Mouse (Mus musculus): ENCODE measurements around the gene Gm20696. TPM values are rescaled to one million over a fixed set of nuclear protein-coding genes. Genes with fewer than 3 reads are reported as not detected.

Gene Gm20696
- polyA plus RNA-seq, 1 experiment from 2014 or later = 6.0 TPM

- Histone ChIP-seq H3K9ac (ENCODE audit: low read depth, low read length) (no peak overlapping the region), H3K4me3 (ENCODE audit: low read depth, low read length) (no peak overlapping the region), H3K36me3 (ENCODE audit: control insufficient read depth, insufficient read depth, low read length) (no peaks in the 10 kb centered on the region), H3K27ac (ENCODE audit: low read depth, low read length) (no peak overlapping the region), H3K4me2 (replicated peaks; ENCODE audit: low read depth, low read length) (no peak overlapping the region), H3K4me1 (replicated peaks; ENCODE audit: control insufficient read depth, insufficient read depth, low read length) (no peaks in the 10 kb centered on the region), H3K27me3 (ENCODE audit: control insufficient read depth, insufficient read depth, low read length) (no peaks in the 10 kb centered on the region), H3K9me3 (ENCODE audit: control insufficient read depth, low read length) (no peaks in the 10 kb centered on the region)
- DNase-seq (ENCODE audit: low spot score) (no peak), ATAC-seq (ENCODE audit: low FRiP score) (no peak)
- WGBS = 55% methylated on average over 5 of the region's 5 CpGs
Measured at GRCm38 (mm10) chr6:99336191-99336590, 330.4 kb downstream of the Gm20696 start.

- H3K4me1 ChIP-seq (replicated peaks; ENCODE audit: control insufficient read depth, insufficient read depth, low read length) = no peaks in the 10 kb centered on the region
- no peak overlapping the region for H3K4me2 ChIP-seq (replicated peaks; ENCODE audit: low read depth, low read length)
- H3K27ac ChIP-seq (ENCODE audit: low read depth, low read length) = no peak overlapping the region
- ATAC-seq (ENCODE audit: low FRiP score) (no peak), DNase-seq (ENCODE audit: low spot score) (no peak)
- H3K36me3 ChIP-seq (ENCODE audit: control insufficient read depth, insufficient read depth, low read length) = no peaks in the 10 kb centered on the region
- H3K4me3 ChIP-seq (ENCODE audit: low read depth, low read length) = no peak overlapping the region
- no peak overlapping the region for H3K9ac ChIP-seq (ENCODE audit: low read depth, low read length)
- H3K27me3 ChIP-seq (ENCODE audit: control insufficient read depth, insufficient read depth, low read length) = no peaks in the 10 kb centered on the region
- H3K9me3 ChIP-seq (ENCODE audit: control insufficient read depth, low read length) = no peaks in the 10 kb centered on the region
- 73% methylated on average over 13 of the region's 13 CpGs for WGBS
Measured at GRCm38 (mm10) chr6:99335174-99335830, 331.3 kb downstream of the Gm20696 start.

DNA sequence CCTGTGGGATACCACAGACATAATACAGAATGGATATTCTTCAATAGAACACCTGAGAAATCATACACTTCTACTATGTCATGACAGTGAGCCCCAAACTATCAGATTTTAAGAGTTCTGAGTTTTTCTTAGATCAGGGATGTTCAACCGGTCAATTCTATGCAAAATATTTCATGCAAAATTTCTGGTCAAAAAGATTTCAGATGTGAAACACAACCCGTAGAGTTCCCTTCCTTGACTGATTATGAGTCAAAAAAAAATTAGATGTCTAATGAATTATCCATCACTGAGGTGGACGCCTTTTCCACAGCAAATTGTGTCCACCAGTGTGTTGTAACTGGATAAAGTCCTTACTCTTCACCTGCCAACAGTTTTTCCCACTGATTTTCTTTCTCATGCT, 332.3 kb downstream of the Gm20696 start:
- WGBS = 98% methylated on average over 3 of the region's 3 CpGs
- no peaks in the 10 kb centered on the region for H3K9me3 ChIP-seq (ENCODE audit: control insufficient read depth, low read length)

DNA sequence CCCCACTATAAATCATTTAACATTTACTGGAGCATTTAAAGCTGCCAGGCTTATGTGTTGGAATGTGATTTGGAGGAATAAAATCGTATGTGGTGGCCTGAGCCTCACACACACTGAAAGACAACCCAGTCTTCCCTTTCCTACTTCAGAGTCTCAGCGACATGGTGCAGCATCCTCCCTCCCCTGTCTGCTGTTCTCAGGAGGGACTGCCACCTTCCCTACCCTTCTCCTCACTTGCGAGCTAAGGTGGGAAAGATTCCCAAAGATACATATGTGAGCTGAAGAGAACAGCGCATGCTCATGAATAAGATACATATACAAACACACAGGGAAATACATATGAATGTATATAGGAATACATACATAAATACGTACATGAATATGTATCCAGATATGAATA, 333.5 kb downstream of the Gm20696 start:
- H3K9ac ChIP-seq (ENCODE audit: low read depth, low read length) = no peak overlapping the region
- H3K9me3 ChIP-seq (ENCODE audit: control insufficient read depth, low read length) = no peaks in the 10 kb centered on the region
- H3K4me3 ChIP-seq (ENCODE audit: low read depth, low read length) = no peak overlapping the region
- no peaks in the 10 kb centered on the region for H3K36me3 ChIP-seq (ENCODE audit: control insufficient read depth, insufficient read depth, low read length)
- no peaks in the 10 kb centered on the region for H3K4me1 ChIP-seq (replicated peaks; ENCODE audit: control insufficient read depth, insufficient read depth, low read length)
- no peak overlapping the region for H3K27ac ChIP-seq (ENCODE audit: low read depth, low read length)
- no peak for DNase-seq (ENCODE audit: low spot score)
- H3K4me2 ChIP-seq (replicated peaks; ENCODE audit: low read depth, low read length) = no peak overlapping the region
- no peaks in the 10 kb centered on the region for H3K27me3 ChIP-seq (ENCODE audit: control insufficient read depth, insufficient read depth, low read length)
- 90% methylated on average over 5 of the region's 5 CpGs for WGBS
- no peak for ATAC-seq (ENCODE audit: low FRiP score)

More for the DNA sequence above, 332.3 kb downstream of the Gm20696 start:
- Histone ChIP-seq H3K4me3 (ENCODE audit: low read depth, low read length) (no peak overlapping the region), H3K4me2 (replicated peaks; ENCODE audit: low read depth, low read length) (no peak overlapping the region), H3K36me3 (ENCODE audit: control insufficient read depth, insufficient read depth, low read length) (no peaks in the 10 kb centered on the region), H3K4me1 (replicated peaks; ENCODE audit: control insufficient read depth, insufficient read depth, low read length) (no peaks in the 10 kb centered on the region), H3K27me3 (ENCODE audit: control insufficient read depth, insufficient read depth, low read length) (no peaks in the 10 kb centered on the region), H3K27ac (ENCODE audit: low read depth, low read length) (no peak overlapping the region), H3K9ac (ENCODE audit: low read depth, low read length) (no peak overlapping the region)
- ATAC-seq (ENCODE audit: low FRiP score) (no peak), DNase-seq (ENCODE audit: low spot score) (no peak)

- H3K4me2 ChIP-seq (replicated peaks; ENCODE audit: low read depth, low read length) = no peak overlapping the region
- no peak overlapping the region for H3K9ac ChIP-seq (ENCODE audit: low read depth, low read length)
- no peaks in the 10 kb centered on the region for H3K36me3 ChIP-seq (ENCODE audit: control insufficient read depth, insufficient read depth, low read length)
- no peak overlapping the region for H3K27ac ChIP-seq (ENCODE audit: low read depth, low read length)
- no peaks in the 10 kb centered on the region for H3K4me1 ChIP-seq (replicated peaks; ENCODE audit: control insufficient read depth, insufficient read depth, low read length)
- H3K4me3 ChIP-seq (ENCODE audit: low read depth, low read length) = no peak overlapping the region
- H3K9me3 ChIP-seq (ENCODE audit: control insufficient read depth, low read length) = no peaks in the 10 kb centered on the region
- WGBS = 83% methylated on average over 4 of the region's 4 CpGs
- ATAC-seq (ENCODE audit: low FRiP score) = no peak
- no peaks in the 10 kb centered on the region for H3K27me3 ChIP-seq (ENCODE audit: control insufficient read depth, insufficient read depth, low read length)
- no peak for DNase-seq (ENCODE audit: low spot score)
Measured at GRCm38 (mm10) chr6:99330169-99330568, 336.4 kb downstream of the Gm20696 start.

DNA sequence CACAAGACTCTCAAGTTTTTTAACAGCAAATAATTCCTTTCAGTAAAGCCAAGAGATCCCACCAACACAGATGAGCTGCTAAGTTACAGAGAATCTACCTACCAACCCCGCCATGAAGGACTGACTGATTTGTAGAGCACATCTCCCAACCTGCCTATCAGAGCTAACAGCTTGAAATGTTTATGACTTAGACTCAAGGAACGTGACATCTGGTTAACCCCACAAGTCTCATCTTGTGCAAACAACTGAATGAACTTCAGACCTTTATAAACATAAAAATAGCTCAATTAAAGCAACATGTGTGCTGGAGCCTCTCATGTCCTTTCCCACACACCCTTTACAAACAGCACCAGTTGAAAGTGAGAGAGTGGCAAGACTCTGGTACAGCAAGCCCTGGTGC, 338.0 kb downstream of the Gm20696 start:
- H3K36me3 ChIP-seq (ENCODE audit: control insufficient read depth, insufficient read depth, low read length) = no peaks in the 10 kb centered on the region
- H3K9ac ChIP-seq (ENCODE audit: low read depth, low read length) = no peak overlapping the region
- no peak overlapping the region for H3K4me2 ChIP-seq (replicated peaks; ENCODE audit: low read depth, low read length)
- H3K27ac ChIP-seq (ENCODE audit: low read depth, low read length) = no peak overlapping the region
- DNase-seq (ENCODE audit: low spot score) (no peak), ATAC-seq (ENCODE audit: low FRiP score) (no peak)
- H3K4me1 ChIP-seq (replicated peaks; ENCODE audit: control insufficient read depth, insufficient read depth, low read length) = no peaks in the 10 kb centered on the region
- no peak overlapping the region for H3K4me3 ChIP-seq (ENCODE audit: low read depth, low read length)
- no peaks in the 10 kb centered on the region for H3K9me3 ChIP-seq (ENCODE audit: control insufficient read depth, low read length)
- no peaks in the 10 kb centered on the region for H3K27me3 ChIP-seq (ENCODE audit: control insufficient read depth, insufficient read depth, low read length)
- WGBS = 65% methylated on average over 2 of the region's 2 CpGs

DNA sequence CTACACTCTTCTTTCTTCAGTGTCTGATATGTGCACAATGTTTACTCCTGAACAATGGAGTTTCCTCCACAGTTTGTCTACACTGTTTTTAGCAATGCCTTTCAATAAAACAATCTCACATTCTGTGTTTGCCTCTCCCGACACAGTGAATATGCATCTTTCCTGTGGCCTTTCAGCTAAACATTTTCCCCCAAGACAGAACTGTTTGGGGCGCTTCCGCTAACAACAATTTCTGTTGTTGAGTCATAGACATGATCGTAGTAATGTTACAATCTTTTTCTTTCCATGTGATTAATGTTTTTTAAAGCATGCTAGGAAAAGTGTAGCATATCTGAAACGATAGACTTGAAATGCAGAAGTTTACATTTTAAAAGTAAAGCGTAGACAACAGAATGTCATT, 338.5 kb downstream of the Gm20696 start:
- WGBS = 91% methylated on average over 6 of the region's 6 CpGs
- no peak for ATAC-seq (ENCODE audit: low FRiP score)

GRCm38 (mm10) chr6:99327721-99328120, 338.9 kb downstream of the Gm20696 start:
- H3K27me3 ChIP-seq (ENCODE audit: control insufficient read depth, insufficient read depth, low read length) = no peaks in the 10 kb centered on the region
- H3K9ac ChIP-seq (ENCODE audit: low read depth, low read length) = no peak overlapping the region
- no peaks in the 10 kb centered on the region for H3K9me3 ChIP-seq (ENCODE audit: control insufficient read depth, low read length)
- H3K36me3 ChIP-seq (ENCODE audit: control insufficient read depth, insufficient read depth, low read length) = no peaks in the 10 kb centered on the region
- DNase-seq (ENCODE audit: low spot score) (no peak), ATAC-seq (ENCODE audit: low FRiP score) (no peak)
- 77% methylated on average over 11 of the region's 11 CpGs for WGBS
- no peak overlapping the region for H3K4me3 ChIP-seq (ENCODE audit: low read depth, low read length)
- no peak overlapping the region for H3K4me2 ChIP-seq (replicated peaks; ENCODE audit: low read depth, low read length)
- no peaks in the 10 kb centered on the region for H3K4me1 ChIP-seq (replicated peaks; ENCODE audit: control insufficient read depth, insufficient read depth, low read length)
- H3K27ac ChIP-seq (ENCODE audit: low read depth, low read length) = no peak overlapping the region

More for the DNA sequence above, 338.5 kb downstream of the Gm20696 start:
- DNase-seq (ENCODE audit: low spot score) = no peak
- H3K4me1 ChIP-seq (replicated peaks; ENCODE audit: control insufficient read depth, insufficient read depth, low read length) = no peaks in the 10 kb centered on the region
- no peaks in the 10 kb centered on the region for H3K36me3 ChIP-seq (ENCODE audit: control insufficient read depth, insufficient read depth, low read length)
- no peak overlapping the region for H3K4me3 ChIP-seq (ENCODE audit: low read depth, low read length)
- H3K4me2 ChIP-seq (replicated peaks; ENCODE audit: low read depth, low read length) = no peak overlapping the region
- H3K9ac ChIP-seq (ENCODE audit: low read depth, low read length) = no peak overlapping the region
- H3K27ac ChIP-seq (ENCODE audit: low read depth, low read length) = no peak overlapping the region
- H3K27me3 ChIP-seq (ENCODE audit: control insufficient read depth, insufficient read depth, low read length) = no peaks in the 10 kb centered on the region
- H3K9me3 ChIP-seq (ENCODE audit: control insufficient read depth, low read length) = no peaks in the 10 kb centered on the region

- WGBS = 96% methylated on average over 2 of the region's 2 CpGs
- H3K9me3 ChIP-seq (ENCODE audit: control insufficient read depth, low read length) = no peaks in the 10 kb centered on the region
- ATAC-seq (ENCODE audit: low FRiP score) = no peak
Measured at GRCm38 (mm10) chr6:99325881-99326280, 340.7 kb downstream of the Gm20696 start.

More at GRCm38 (mm10) chr6:99325881-99326280, 340.7 kb downstream of the Gm20696 start:
- Histone ChIP-seq H3K4me3 (ENCODE audit: low read depth, low read length) (no peak overlapping the region), H3K9ac (ENCODE audit: low read depth, low read length) (no peak overlapping the region), H3K4me1 (replicated peaks; ENCODE audit: control insufficient read depth, insufficient read depth, low read length) (no peaks in the 10 kb centered on the region), H3K36me3 (ENCODE audit: control insufficient read depth, insufficient read depth, low read length) (no peaks in the 10 kb centered on the region), H3K27me3 (ENCODE audit: control insufficient read depth, insufficient read depth, low read length) (no peaks in the 10 kb centered on the region), H3K27ac (ENCODE audit: low read depth, low read length) (no peak overlapping the region), H3K4me2 (replicated peaks; ENCODE audit: low read depth, low read length) (no peak overlapping the region)
- no peak for DNase-seq (ENCODE audit: low spot score)
